In the genomic region with DNA sequence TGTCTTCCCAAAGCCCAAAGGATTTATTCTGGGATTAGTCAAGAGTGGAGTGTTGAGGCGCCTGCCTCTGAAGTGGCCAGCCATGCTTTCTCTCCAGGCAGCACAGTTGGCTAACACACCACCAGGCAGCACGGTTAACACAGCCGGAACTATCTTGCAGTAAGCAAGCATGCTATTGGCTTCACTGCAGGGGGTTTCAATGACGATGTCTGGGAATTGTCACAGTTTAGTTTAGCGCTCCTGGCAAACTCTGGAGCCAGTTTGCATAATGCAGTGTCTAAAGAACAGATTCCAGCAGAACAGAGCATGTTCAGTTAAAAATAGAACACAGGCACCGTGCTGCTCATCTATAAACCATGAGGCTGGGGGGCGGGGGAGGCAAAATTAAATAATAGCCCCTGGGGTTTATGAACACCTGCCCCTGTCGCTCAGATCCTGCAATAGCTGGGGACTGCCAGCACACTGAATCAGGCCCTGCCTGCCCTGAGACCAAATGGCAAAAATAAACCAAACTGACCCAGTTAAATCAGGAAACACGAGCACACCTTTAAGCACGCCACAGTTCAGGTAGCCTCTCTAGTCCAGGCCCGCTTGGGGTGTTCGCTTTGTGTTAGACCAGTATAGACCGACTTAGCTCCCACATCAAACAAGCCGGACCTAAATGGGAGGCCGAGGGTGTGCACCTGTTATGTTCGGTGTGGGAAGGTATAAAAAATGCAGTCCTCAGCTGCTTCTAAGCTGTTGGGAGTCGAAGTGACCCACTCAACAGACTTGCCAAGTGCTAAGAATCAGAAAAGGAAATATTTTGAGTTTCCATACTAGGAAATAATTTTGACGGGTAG, we compare ENCODE assay signal across 8 mouse cellular contexts. TPM values are rescaled to one million over a fixed set of nuclear protein-coding genes. Genes with fewer than 3 reads are reported as not detected.
DNase-seq lines count a peak whose midpoint lies in the region; ATAC-seq and TF ChIP-seq lines count a peak whose summit lies in the region.

No protein-coding gene starts in this region.

- peaks cover 2% of the 10 kb centered on the region; the same call in 1 of the 2 replicates for H3K4me1 ChIP-seq in heart, adult 2 months (ENCODE audit: control insufficient read depth, insufficient read depth, low read length)
- peaks cover 5% of the 10 kb centered on the region for H3K4me1 ChIP-seq in intestine, embryonic 16.5 days (ENCODE audit: control insufficient read depth, insufficient read depth, low read length)
- peaks cover 16% of the 10 kb centered on the region for H3K4me1 ChIP-seq in midbrain, embryonic 10.5 days

- H3K36me3 ChIP-seq in heart, adult 2 months (ENCODE audit: control insufficient read depth, insufficient read depth, low read length): no peaks in the 10 kb centered on the region
- H3K36me3 ChIP-seq in intestine, embryonic 16.5 days (ENCODE audit: control insufficient read depth, insufficient read depth, low read length): no peaks in the 10 kb centered on the region
- no peaks in the 10 kb centered on the region for H3K36me3 ChIP-seq in midbrain, embryonic 10.5 days

- no peak overlapping the region for H3K4me3 ChIP-seq in heart, adult 2 months
- no peak overlapping the region for H3K4me3 ChIP-seq in intestine, embryonic 16.5 days (ENCODE audit: low read length)
- H3K4me3 ChIP-seq in midbrain, embryonic 10.5 days: no peak overlapping the region

- H3K27ac ChIP-seq in heart, adult 2 months: peak overlapping the region; percentile 20; the same call in 1 of the 2 replicates
- H3K27ac ChIP-seq in intestine, embryonic 16.5 days (ENCODE audit: low read length): peak overlapping the region; percentile 14; the same call in 1 of the 2 replicates
- 0 out of 2 replicates have a peak overlapping the region, but pooled peaks have one; percentile 1 for H3K27ac ChIP-seq in midbrain, embryonic 10.5 days (replicated peaks)

- H3K4me2 ChIP-seq in intestine, embryonic 16.5 days (ENCODE audit: low read depth, low read length): no peak overlapping the region

- peak; percentile 78 for ATAC-seq in cerebellum, adult (ENCODE audit: insufficient number of reproducible peaks, low FRiP score, low TSS enrichment)
- ATAC-seq in intestine, embryonic 16.5 days: no peak

- no peak for TF ChIP-seq EP300 in heart, adult 2 months (IDR thresholded peaks at IDR 0.05; ENCODE audit: insufficient read depth, low read depth, low read length)

- no peak for TF ChIP-seq CTCF in heart, adult 2 months (IDR thresholded peaks at IDR 0.05)

- H3K27me3 ChIP-seq in heart, adult 2 months (ENCODE audit: control insufficient read depth, insufficient read depth, low read length): no peaks in the 10 kb centered on the region
- H3K27me3 ChIP-seq in intestine, embryonic 16.5 days (replicated peaks; ENCODE audit: control insufficient read depth, insufficient read depth, low read length): no peaks in the 10 kb centered on the region
- 0 out of 2 replicates have a peak, but pooled peaks cover 5% of the 10 kb centered on the region for H3K27me3 ChIP-seq in midbrain, embryonic 10.5 days (ENCODE audit: low read depth, poor library complexity, severe bottlenecking)

- 54% methylated on average over 18 of the region's 18 CpGs for WGBS in heart, adult 2 months
- 54% methylated on average over 18 of the region's 18 CpGs for WGBS in intestine, embryonic 16.5 days
- 69% methylated on average over 18 of the region's 18 CpGs for WGBS in midbrain, embryonic 10.5 days

- no peaks in the 10 kb centered on the region for H3K9me3 ChIP-seq in intestine, embryonic 16.5 days (ENCODE audit: control insufficient read depth, low read length)
- H3K9me3 ChIP-seq in midbrain, embryonic 10.5 days (replicated peaks): no peaks in the 10 kb centered on the region

- no peaks in the 10 kb centered on the region for H3K79me2 ChIP-seq in heart, adult 2 months (replicated peaks; ENCODE audit: control insufficient read depth, insufficient read depth, low read length)

- intact Hi-C loops in heart, adult 2 months (cut with DNase I): no loop called here

- no peak overlapping the region for H3K9ac ChIP-seq in heart, adult 2 months (ENCODE audit: low read depth, low read length)
- no peak overlapping the region for H3K9ac ChIP-seq in intestine, embryonic 16.5 days (ENCODE audit: low read depth, low read length)

- no peak for TF ChIP-seq POLR2A in heart, adult 2 months (IDR thresholded peaks at IDR 0.05; ENCODE audit: insufficient read depth, low read depth, low read length)

- peak in 1 of 2 experiments; percentile 30 for DNase-seq in heart, adult 2 months
- no peak for DNase-seq in heart, adult 9 months (ENCODE audit: low spot score in 2 of 2)
- peak; percentile 62 to 65 for DNase-seq in frontal cortex, adult 2 months (ENCODE audit: extremely low spot score in 1 of 2, low spot score in 1 of 2)
- DNase-seq in midbrain, embryonic 10.5 days (ENCODE audit: low spot score): no peak
- no peak for DNase-seq in adrenal gland, postnatal 10 days
- no peak for DNase-seq in urinary bladder, postnatal 25 days (ENCODE audit: low spot score)

RNA-seq across cellular contexts. Expression of gene Sypl, which starts 27.1 kb away (rescaled TPM):
- 10 to 100 TPM; 77.8 to 85.5 TPM for total RNA-seq in heart, adult 2 months (2021)
- polyA plus RNA-seq in heart, adult 2 months (2012; rRNA removed): 75.7 and 120 TPM in 2 replicates
- polyA plus RNA-seq in frontal cortex, adult 2 months (2012; rRNA removed): 41.6 and 44.5 TPM in 2 replicates
- polyA plus RNA-seq in intestine, embryonic 16.5 days (2015; fragmentation: Nextera tagmentation; extraction: Ambion mirVana): 168 and 172 TPM in 2 replicates
- 41.7 and 47.7 TPM in 2 replicates for polyA plus RNA-seq in midbrain, embryonic 10.5 days (2016; fragmentation: Nextera tagmentation; extraction: Ambion mirVana)
- total RNA-seq in adrenal gland, postnatal 10 days (2021): 10 to 100 TPM; 95.0 to 99.0 TPM

Comparison
In these comparisons a context has a peak if more than half of its experiments do, and no peak if none do; other contexts are left out.
1. DNase-seq: peak in frontal cortex, adult 2 months (2 of 2); none in heart, adult 9 months (0 of 2), midbrain, embryonic 10.5 days (single experiment), adrenal gland, postnatal 10 days (single experiment) and urinary bladder, postnatal 25 days (single experiment).
2. Peak in every context shown above with its lines, with median percentiles within 50 percentile points of each other: H3K27ac ChIP-seq.